In the genomic region with DNA sequence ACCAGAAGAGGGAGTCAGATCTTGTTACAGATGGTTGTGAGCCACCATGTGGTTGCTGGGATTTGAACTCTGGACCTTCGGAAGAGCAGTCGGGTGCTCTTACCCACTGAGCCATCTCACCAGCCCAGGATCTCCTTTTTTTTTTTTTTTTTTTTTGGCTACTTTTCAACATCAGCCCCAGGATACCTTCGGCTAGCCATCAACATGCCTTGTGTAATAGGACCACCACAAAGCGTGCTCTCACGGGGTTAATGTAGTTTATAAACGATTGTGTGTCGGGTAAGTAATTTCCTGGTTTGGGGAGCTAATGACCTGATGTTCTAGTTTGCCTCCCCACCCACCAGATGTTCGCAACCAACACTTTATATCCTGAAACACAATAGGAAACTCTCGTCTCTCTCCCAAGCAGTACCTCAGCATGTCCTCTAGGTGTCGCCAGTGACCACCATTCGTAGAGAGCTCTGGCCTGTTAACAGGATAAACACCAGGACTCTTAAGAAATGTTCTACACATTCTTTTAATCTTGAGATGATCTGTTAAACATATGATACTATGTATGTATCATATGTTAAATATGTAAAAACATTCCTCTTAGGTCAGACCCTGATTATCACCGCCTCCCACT, we compare ENCODE assay signal across 9 mouse cellular contexts. TPM values are rescaled to one million over a fixed set of nuclear protein-coding genes. Genes with fewer than 3 reads are reported as not detected.
A peak's percentile ranks its signal among the peaks of the same experiment; 100 is the strongest.
DNase-seq lines count a peak whose midpoint lies in the region; ATAC-seq and TF ChIP-seq lines count a peak whose summit lies in the region.
"Had no signal": no experiment of that assay in that cellular context is flagged by ENCODE, and none has a peak within 500 bp of the region (broad histone marks: within the 10 kb centered on the region; RNA-seq: fewer than 3 reads in every experiment).

No protein-coding gene starts in this region.

- no peak overlapping the region for H3K9ac ChIP-seq in heart, embryonic 11.5 days (ENCODE audit: low read depth, low read length)

- H3K9me3 ChIP-seq in heart, embryonic 11.5 days (replicated peaks; ENCODE audit: control insufficient read depth, low read length) = no peaks in the 10 kb centered on the region

- 0 out of 2 replicates have a peak, but pooled peaks cover 4% of the 10 kb centered on the region for H3K27me3 ChIP-seq in heart, embryonic 11.5 days (ENCODE audit: control insufficient read depth, insufficient read depth, low read length)

- WGBS in heart, embryonic 11.5 days (ENCODE audit: insufficient replicate concordance) = 15% methylated on average over 12 of the region's 12 CpGs
- 18% methylated on average over 12 of the region's 12 CpGs for WGBS in bone marrow, adult 2 months
- WGBS in large intestine, adult 2 months = 18% methylated on average over 12 of the region's 12 CpGs

- H3K4me1 ChIP-seq in heart, embryonic 11.5 days (ENCODE audit: control insufficient read depth, insufficient read depth, low read length) = 0 out of 2 replicates have a peak, but pooled peaks cover 2% of the 10 kb centered on the region
- peaks cover 2% of the 10 kb centered on the region for H3K4me1 ChIP-seq in bone marrow, adult 2 months (ENCODE audit: control insufficient read depth, insufficient read depth, low read length)
- H3K4me1 ChIP-seq in embryonic fibroblast, embryonic 13.5 days (ENCODE audit: control insufficient read depth, insufficient read depth, low read length) = peaks cover 6% of the 10 kb centered on the region; the same call in 1 of the 2 replicates

- intact Hi-C loops in heart, postnatal 36 days (cut with DNase I) = loop anchor here (1.0 to 5.0 kb wide), 5 partner anchors 414 to 667 kb away; no protein-coding TSS in a partner anchor

- H3K36me3 ChIP-seq in heart, embryonic 11.5 days (ENCODE audit: control insufficient read depth, insufficient read depth, low read length) = no peaks in the 10 kb centered on the region

- DNase-seq in heart, adult 18-20 months = peak; percentile 49 to 79
- DNase-seq in heart, postnatal 36 days = peak; percentile 55 to 68
- DNase-seq in large intestine, adult 2 months (ENCODE audit: low read depth, low spot score) = peak; percentile 27
- peak; percentile 65 for DNase-seq in lung, postnatal 36 days
- DNase-seq in right cerebral cortex, postnatal 14 days = peak; percentile 26

- no peak for ATAC-seq in heart, embryonic 11.5 days (replicated peaks; ENCODE audit: insufficient number of reproducible peaks, low FRiP score, low TSS enrichment)

- no peak for TF ChIP-seq POLR2A in bone marrow, adult 2 months (IDR thresholded peaks at IDR 0.05; ENCODE audit: borderline replicate concordance, control insufficient read depth, low read depth, low read length)
- no peak for TF ChIP-seq POLR2A in embryonic fibroblast, embryonic 13.5 days (IDR thresholded peaks at IDR 0.05; ENCODE audit: low read depth, low read length)

- TF ChIP-seq CTCF in bone marrow, adult 2 months (IDR thresholded peaks at IDR 0.05; ENCODE audit: control insufficient read depth, insufficient read depth, low read length) = peak; percentile 88
- TF ChIP-seq CTCF in embryonic fibroblast, embryonic 13.5 days (IDR thresholded peaks at IDR 0.05; ENCODE audit: borderline replicate concordance, insufficient read depth, low read length) = peak; percentile 86; the same call in 1 of the 2 replicates

- no peak overlapping the region for H3K4me3 ChIP-seq in heart, embryonic 11.5 days (ENCODE audit: low read depth, low read length)
- no peak overlapping the region for H3K4me3 ChIP-seq in bone marrow, adult 2 months (replicated peaks; ENCODE audit: control insufficient read depth, low read depth, low read length)
- no peak overlapping the region for H3K4me3 ChIP-seq in embryonic fibroblast, embryonic 13.5 days (ENCODE audit: insufficient read depth, low read length)
- H3K4me3 ChIP-seq: myocyte had no signal

- no peak overlapping the region for H3K4me2 ChIP-seq in heart, embryonic 11.5 days

- no peak overlapping the region for H3K27ac ChIP-seq in heart, embryonic 11.5 days (ENCODE audit: low read depth, low read length)
- H3K27ac ChIP-seq in bone marrow, adult 2 months (ENCODE audit: control insufficient read depth, insufficient read depth, low read depth, low read length, poor library complexity) = no peak overlapping the region
- no peak overlapping the region for H3K27ac ChIP-seq in embryonic fibroblast, embryonic 13.5 days (ENCODE audit: insufficient read depth, low read length)

RNA-seq across cellular contexts. Expression of a gene that starts 29.8 kb away (rescaled TPM):
- total RNA-seq in heart, adult 18-20 months (2021) = 1 to 10 TPM; 6.8 to 6.9 TPM
- 35.7 and 36.1 TPM in 2 replicates for polyA plus RNA-seq in heart, embryonic 11.5 days (2014; fragmentation: Nextera tagmentation; extraction: Ambion mirVana)
- 10.9 and 19.3 TPM in 2 replicates for polyA plus RNA-seq in bone marrow, adult 2 months (2011; ENCODE audit: insufficient read depth, insufficient read length, low replicate concordance, missing spikeins)
- 27.6 and 31.3 TPM in 2 replicates for polyA plus RNA-seq in embryonic fibroblast, embryonic 13.5 days (2011; ENCODE audit: insufficient read length, low read depth, missing spikeins)
- 1 to 10 TPM; 8.4 to 10.0 TPM for total RNA-seq in heart, postnatal 36 days (2021)
- 6.7 and 9.9 TPM in 2 replicates for polyA plus RNA-seq in large intestine, adult 2 months (2012; rRNA removed)
